Mouse (Mus musculus) forebrain, embryonic 12.5 days (tissue): ENCODE data around the gene Foxn3. TPM values are rescaled to one million over a fixed set of nuclear protein-coding genes. Genes with fewer than 3 reads are reported as not detected.
A peak's percentile ranks its signal among the peaks of the same experiment; 100 is the strongest.

Experiments used
- ATAC-seq: fragments of 200-750 bp; cut with Nextera tagmentation; 2 replicates; pipeline ENCODE4 v1.8.0; 2017; ENCODE audit warnings: moderate TSS enrichment; ENCODE audit not compliant: low FRiP score
- H3K27ac ChIP-seq: fragments of 300-500 bp; sonication (generic); 2 replicates; pipeline ENCODE4 v1.5.1; 2016; ENCODE audit warnings: mild to moderate bottlenecking
- H3K27me3 ChIP-seq: fragments of 300-500 bp; sonication (generic); 2 replicates; pipeline ENCODE4 v1.6.1; 2016; ENCODE audit warnings: mild to moderate bottlenecking
- H3K36me3 ChIP-seq: fragments of 300-500 bp; sonication (generic); replicated peaks from 2 replicates; pipeline ENCODE4 v1.6.1; 2016; ENCODE audit warnings: mild to moderate bottlenecking
- H3K4me1 ChIP-seq: fragments of 300-500 bp; sonication (generic); 2 replicates; pipeline ENCODE4 v1.6.1; 2016
- H3K4me2 ChIP-seq: fragments of 300-500 bp; sonication (generic); 2 replicates; pipeline ENCODE4 v1.6.1; 2016; ENCODE audit warnings: mild to moderate bottlenecking, moderate library complexity
- H3K4me3 ChIP-seq: fragments of 300-500 bp; sonication (generic); replicated peaks from 2 replicates; pipeline ENCODE4 v1.5.1; 2016; ENCODE audit warnings: mild to moderate bottlenecking
- H3K9ac ChIP-seq: fragments of 300-500 bp; sonication (generic); 2 replicates; pipeline ENCODE4 v1.6.1; 2016; ENCODE audit warnings: mild to moderate bottlenecking
- H3K9me3 ChIP-seq: fragments of 300-500 bp; sonication (generic); 2 replicates; pipeline ENCODE4 v1.6.1; 2016
- WGBS: fragments of 180-500 bp; shearing (Covaris S2); methylation state at CpG from one replicate; pipeline ENCODE4 v1.1.7; 2016; 5-methylcytosine and 5-hydroxymethylcytosine counted together
- polyA plus RNA-seq: library from polyadenylated mRNA; unstranded; fragments of >200 nt; fragmentation: Nextera tagmentation; extraction: Ambion mirVana; gene quantifications from 2 replicates; pipeline ENCODE4 v1.2.1, GENCODE M21; 2016

The Foxn3 gene
- polyA plus RNA-seq, 1 experiment from 2014 or later = 84.6 TPM

- 14% methylated on average over 12 of the region's 12 CpGs for WGBS
- Histone ChIP-seq H3K4me3 (no peak overlapping the region), H3K9ac (no peak overlapping the region), H3K4me1 (peaks cover 68% of the 10 kb centered on the region), H3K36me3 (no peaks in the 10 kb centered on the region), H3K27ac (peak overlapping the region; percentile 75), H3K4me2 (0 out of 2 replicates have a peak overlapping the region, but pooled peaks have one; percentile 4), H3K9me3 (no peaks in the 10 kb centered on the region), H3K27me3 (no peaks in the 10 kb centered on the region)
- peak; percentile 55 for ATAC-seq
Measured at GRCm38 (mm10) chr12:99298851-99299600, 264.4 kb downstream of the Foxn3 start.

GRCm38 (mm10) chr12:99298242-99298641 is 265.1 kb downstream of the Foxn3 start:
- Histone ChIP-seq H3K4me2 (no peak overlapping the region), H3K9ac (no peak overlapping the region), H3K27ac (no peak overlapping the region), H3K27me3 (no peaks in the 10 kb centered on the region), H3K9me3 (no peaks in the 10 kb centered on the region), H3K36me3 (no peaks in the 10 kb centered on the region), H3K4me1 (peaks cover 66% of the 10 kb centered on the region), H3K4me3 (no peak overlapping the region)
- ATAC-seq = no peak
- WGBS = 69% methylated on average over 6 of the region's 6 CpGs

GRCm38 (mm10) chr12:99297792-99298191 is 265.6 kb downstream of the Foxn3 start:
- WGBS = 74% methylated on average over 2 of the region's 2 CpGs
- Histone ChIP-seq H3K27me3 (no peaks in the 10 kb centered on the region), H3K9me3 (no peaks in the 10 kb centered on the region), H3K36me3 (no peaks in the 10 kb centered on the region), H3K27ac (no peak overlapping the region), H3K4me1 (peaks cover 71% of the 10 kb centered on the region), H3K4me3 (no peak overlapping the region), H3K4me2 (no peak overlapping the region), H3K9ac (no peak overlapping the region)
- no peak for ATAC-seq

GRCm38 (mm10) chr12:99293532-99293931 is 269.9 kb downstream of the Foxn3 start:
- no peak overlapping the region for H3K9ac ChIP-seq
- H3K4me1 ChIP-seq = peaks cover 66% of the 10 kb centered on the region
- H3K36me3 ChIP-seq = peaks cover 12% of the 10 kb centered on the region
- no peak overlapping the region for H3K27ac ChIP-seq
- ATAC-seq = no peak
- no peak overlapping the region for H3K4me3 ChIP-seq
- no peaks in the 10 kb centered on the region for H3K9me3 ChIP-seq
- WGBS = 71% methylated on average over 7 of the region's 7 CpGs
- no peak overlapping the region for H3K4me2 ChIP-seq
- no peaks in the 10 kb centered on the region for H3K27me3 ChIP-seq

GRCm38 (mm10) chr12:99292152-99292551 is 271.2 kb downstream of the Foxn3 start:
- Histone ChIP-seq H3K9ac (no peak overlapping the region), H3K27ac (peak overlapping the region; percentile 50; the same call in 1 of the 2 replicates), H3K4me3 (no peak overlapping the region), H3K4me1 (peaks cover 64% of the 10 kb centered on the region), H3K27me3 (no peaks in the 10 kb centered on the region), H3K4me2 (no peak overlapping the region), H3K9me3 (no peaks in the 10 kb centered on the region), H3K36me3 (peaks cover 12% of the 10 kb centered on the region)
- WGBS = 66% methylated on average over 6 of the region's 6 CpGs
- ATAC-seq = no peak

GRCm38 (mm10) chr12:99287081-99287480 is 276.3 kb downstream of the Foxn3 start:
- Histone ChIP-seq H3K9ac (no peak overlapping the region), H3K27me3 (no peaks in the 10 kb centered on the region), H3K9me3 (no peaks in the 10 kb centered on the region), H3K36me3 (peaks cover 12% of the 10 kb centered on the region), H3K4me1 (peaks cover 69% of the 10 kb centered on the region), H3K4me2 (no peak overlapping the region), H3K27ac (peak overlapping the region; percentile 66), H3K4me3 (no peak overlapping the region)
- ATAC-seq = no peak; the same call in 1 of the 2 replicates
- 54% methylated on average over 5 of the region's 5 CpGs for WGBS

GRCm38 (mm10) chr12:99286662-99287061 is 276.7 kb downstream of the Foxn3 start:
- Histone ChIP-seq H3K27me3 (no peaks in the 10 kb centered on the region), H3K27ac (peak overlapping the region; percentile 66), H3K4me2 (no peak overlapping the region), H3K9ac (no peak overlapping the region), H3K9me3 (no peaks in the 10 kb centered on the region), H3K4me1 (peaks cover 68% of the 10 kb centered on the region), H3K4me3 (no peak overlapping the region), H3K36me3 (peaks cover 12% of the 10 kb centered on the region)
- peak; percentile 73 for ATAC-seq
- 44% methylated on average over 6 of the region's 6 CpGs for whole genome bisulfite sequencing

GRCm38 (mm10) chr12:99285656-99286055 is 277.7 kb downstream of the Foxn3 start:
- H3K9ac ChIP-seq = peak overlapping the region; percentile 36; the same call in 1 of the 2 replicates
- H3K27ac ChIP-seq = peak overlapping the region; percentile 84
- ATAC-seq = no peak

GRCm38 (mm10) chr12:99285199-99285598 is 278.2 kb downstream of the Foxn3 start:
- H3K27me3 ChIP-seq = no peaks in the 10 kb centered on the region
- H3K4me3 ChIP-seq = no peak overlapping the region
- peak; percentile 60; the same call in 1 of the 2 replicates for ATAC-seq
- 8% methylated on average over 9 of the region's 9 CpGs for WGBS
- H3K4me1 ChIP-seq = peaks cover 75% of the 10 kb centered on the region
- H3K4me2 ChIP-seq = peak overlapping the region; percentile 31
- no peaks in the 10 kb centered on the region for H3K9me3 ChIP-seq
- peak overlapping the region; percentile 36; the same call in 1 of the 2 replicates for H3K9ac ChIP-seq
- H3K27ac ChIP-seq = peak overlapping the region; percentile 84
- peaks cover 3% of the 10 kb centered on the region; the same call in 1 of the 2 replicates for H3K36me3 ChIP-seq

More at GRCm38 (mm10) chr12:99285656-99286055, 277.7 kb downstream of the Foxn3 start:
- Histone ChIP-seq H3K27me3 (no peaks in the 10 kb centered on the region), H3K4me2 (peak overlapping the region; percentile 31), H3K36me3 (peaks cover 7% of the 10 kb centered on the region), H3K4me3 (no peak overlapping the region), H3K9me3 (no peaks in the 10 kb centered on the region), H3K4me1 (peaks cover 74% of the 10 kb centered on the region)
- WGBS = 66% methylated on average over 8 of the region's 8 CpGs

GRCm38 (mm10) chr12:99284419-99285069 is 278.8 kb downstream of the Foxn3 start:
- H3K27me3 ChIP-seq = no peaks in the 10 kb centered on the region
- no peaks in the 10 kb centered on the region for H3K36me3 ChIP-seq
- peak overlapping the region; percentile 84 for H3K27ac ChIP-seq
- no peak overlapping the region for H3K4me2 ChIP-seq
- H3K9ac ChIP-seq = no peak overlapping the region
- peaks cover 82% of the 10 kb centered on the region for H3K4me1 ChIP-seq
- no peak overlapping the region for H3K4me3 ChIP-seq
- WGBS = 63% methylated on average over 8 of the region's 8 CpGs
- no peaks in the 10 kb centered on the region for H3K9me3 ChIP-seq
- 0 out of 2 replicates have a peak, but pooled peaks have one; percentile 36 for ATAC-seq

GRCm38 (mm10) chr12:99280826-99281225 is 282.6 kb downstream of the Foxn3 start:
- Histone ChIP-seq H3K9me3 (no peaks in the 10 kb centered on the region), H3K9ac (no peak overlapping the region), H3K27ac (no peak overlapping the region), H3K4me2 (no peak overlapping the region), H3K4me1 (peaks cover 60% of the 10 kb centered on the region), H3K36me3 (peaks cover 4% of the 10 kb centered on the region; the same call in 1 of the 2 replicates), H3K27me3 (no peaks in the 10 kb centered on the region), H3K4me3 (no peak overlapping the region)
- 96% methylated on average over 13 of the region's 13 CpGs for WGBS
- ATAC-seq = no peak

GRCm38 (mm10) chr12:99280291-99280690 is 283.1 kb downstream of the Foxn3 start:
- peaks cover 4% of the 10 kb centered on the region; the same call in 1 of the 2 replicates for H3K36me3 ChIP-seq
- H3K4me1 ChIP-seq = peaks cover 54% of the 10 kb centered on the region
- no peak overlapping the region for H3K9ac ChIP-seq
- H3K4me3 ChIP-seq = no peak overlapping the region
- no peaks in the 10 kb centered on the region for H3K9me3 ChIP-seq
- 80% methylated on average over 4 of the region's 4 CpGs for WGBS
- no peaks in the 10 kb centered on the region for H3K27me3 ChIP-seq
- no peak overlapping the region for H3K4me2 ChIP-seq
- no peak for ATAC-seq
- 0 out of 2 replicates have a peak overlapping the region, but pooled peaks have one; percentile 32 for H3K27ac ChIP-seq
